Mouse (Mus musculus): Measurements from ENCODE around the gene Slc35f1.

DNA sequence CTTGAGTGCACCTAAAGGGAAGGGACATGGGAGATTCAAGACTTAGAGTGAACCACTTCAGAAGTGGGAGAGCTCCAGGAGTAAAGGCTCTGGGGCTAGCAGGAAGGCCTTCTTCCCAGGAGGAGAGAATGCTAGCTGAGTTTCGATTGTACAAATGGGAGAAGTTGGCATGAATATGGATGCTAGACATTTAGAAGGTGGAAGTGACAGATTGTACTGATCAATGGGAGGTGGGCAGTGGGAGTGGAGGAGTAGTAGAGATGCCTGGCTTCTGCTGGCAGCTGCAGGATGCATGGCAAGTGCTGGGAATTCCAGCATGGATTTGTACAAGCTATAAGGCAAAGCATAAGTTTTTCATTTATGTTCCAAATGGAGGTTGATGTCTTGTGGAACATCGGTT, 370.4 kb downstream of the Slc35f1 start:
- TF ChIP-seq CTCF (IDR thresholded peaks at IDR 0.05; ENCODE audit: borderline replicate concordance, extremely low read depth, insufficient read depth, insufficient read length), result no peak
- no peak for TF ChIP-seq POLR2A (IDR thresholded peaks at IDR 0.05; ENCODE audit: borderline replicate concordance, extremely low read depth, insufficient read depth, insufficient read length, poor library complexity, severe bottlenecking)
